Mouse (Mus musculus): ENCODE results near the gene Ifnab.

- no peak for TF ChIP-seq CTCF (conservative IDR thresholded peaks at IDR 0.05; ENCODE audit: low read length)
- TF ChIP-seq NANOG (IDR thresholded peaks at IDR 0.05; ENCODE audit: borderline replicate concordance, low read length): no peak
- no peak for TF ChIP-seq POU5F1 (IDR thresholded peaks at IDR 0.05; ENCODE audit: borderline replicate concordance, low read length)
Observed at GRCm38 (mm10) chr4:88715059-88715458, 23.9 kb upstream of the Ifnab start.
